Mouse (Mus musculus): ENCODE measurements at regions not wholly inside any gene's neighbourhood (a gene's known extent, or its start where the extent isn't known, plus 50 kb on each side); places are given as distances from the start of the nearest gene placed in this dataset.
A peak's percentile ranks its signal among the peaks of the same experiment; 100 is the strongest.

GRCm38 (mm10) chr14:82998135-82998534 is 1445.2 kb upstream of the Pcdh17 start:
- ATAC-seq (ENCODE audit: poor library complexity, severe bottlenecking), result 0 out of 2 replicates have a peak, but pooled peaks have one; percentile 35

GRCm38 (mm10) chr14:83002178-83002911 is 1441.0 kb upstream of the Pcdh17 start:
- ATAC-seq (ENCODE audit: poor library complexity, severe bottlenecking), result no peak

DNA sequence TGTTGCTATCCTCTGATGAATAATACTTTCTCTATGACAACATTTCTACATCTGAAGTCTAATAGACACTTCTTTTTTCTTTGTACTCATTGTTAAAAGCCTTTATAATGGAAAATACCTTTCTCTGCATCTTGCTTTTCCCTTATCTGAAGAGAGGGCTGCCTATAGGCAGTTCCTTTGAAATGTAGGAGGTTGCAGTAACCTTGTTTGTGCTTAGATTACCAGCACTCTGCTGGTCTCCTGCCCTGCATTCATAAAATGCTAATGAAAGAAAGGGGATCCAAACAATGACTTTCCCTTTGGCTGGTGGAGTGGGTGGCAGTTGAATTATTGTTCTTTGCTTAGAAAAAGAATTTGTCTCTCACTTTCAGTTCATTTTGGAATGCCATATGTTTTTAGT is 1434.8 kb upstream of the Pcdh17 start:
- no peak for ATAC-seq (ENCODE audit: poor library complexity, severe bottlenecking)

DNA sequence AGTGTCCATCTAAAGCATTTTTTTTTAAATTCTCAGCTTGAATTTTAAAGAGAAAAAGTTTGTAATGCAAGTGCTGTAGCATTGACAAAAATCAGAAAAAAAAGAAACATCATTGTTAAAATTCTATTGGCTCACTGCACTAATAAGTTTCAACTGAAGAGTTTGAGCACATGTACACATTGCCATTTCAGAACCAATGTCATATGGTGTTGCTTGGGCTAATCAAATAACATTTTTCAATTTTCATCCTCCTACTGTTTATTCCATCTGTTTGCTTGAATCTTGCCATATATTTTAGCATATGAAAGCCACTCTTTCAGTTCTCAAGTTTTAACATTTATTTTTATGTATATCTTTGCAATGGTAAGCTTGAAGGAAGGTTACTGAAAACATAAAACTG is 1421.5 kb upstream of the Pcdh17 start:
- no peak for ATAC-seq (ENCODE audit: poor library complexity, severe bottlenecking)

Data from megakaryocyte, adult 5-6 weeks (primary cell).